8 mouse cellular contexts compared by ENCODE assay signal in the genomic region with DNA sequence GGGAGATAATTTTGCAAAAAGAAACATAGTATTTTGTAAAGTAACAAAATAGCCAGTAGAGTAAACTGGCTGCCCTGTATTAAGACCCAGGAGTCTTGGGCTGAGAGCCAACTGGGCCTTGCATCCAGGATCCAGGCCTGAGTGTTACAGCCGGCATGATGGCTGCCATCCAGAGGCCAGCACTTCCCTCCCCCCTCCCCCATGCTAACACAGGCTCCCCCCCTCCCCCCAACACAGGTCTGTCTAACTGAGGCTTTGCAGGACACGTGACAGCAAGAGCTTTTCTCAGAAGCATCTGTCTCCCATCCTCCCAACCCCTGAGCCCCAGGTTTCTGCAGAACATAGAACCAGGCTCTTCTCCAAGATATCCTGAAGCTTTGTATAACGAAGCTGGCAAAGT. TPM values are rescaled to one million over a fixed set of nuclear protein-coding genes. Genes with fewer than 3 reads are reported as not detected.
DNase-seq lines count a peak whose midpoint lies in the region; ATAC-seq and TF ChIP-seq lines count a peak whose summit lies in the region.

No protein-coding gene starts in this region.

- DNase-seq in A20 (ENCODE audit: low read depth, low spot score) (peak; percentile 64), MEL-GATA-1-ER (ENCODE audit: extremely low read depth, low read depth) (peak; percentile 16)
- peak; percentile 61 for DNase-seq in embryo, embryonic 11 days
- DNase-seq in kidney, postnatal 0 days (ENCODE audit: low spot score) = no peak
- peak; percentile 66 for DNase-seq in lung, postnatal 36 days

- H3K9ac ChIP-seq in heart, embryonic 13.5 days = peak overlapping the region; percentile 94
- peak overlapping the region; percentile 40; the same call in 1 of the 2 replicates for H3K9ac ChIP-seq in kidney, postnatal 0 days (ENCODE audit: low read depth, low read length)
- peak overlapping the region; percentile 88 for H3K9ac ChIP-seq in stomach, embryonic 16.5 days (ENCODE audit: low read length)

- no peak for ATAC-seq in heart, embryonic 13.5 days (ENCODE audit: extremely low read depth, insufficient number of reproducible peaks, low FRiP score, low TSS enrichment)
- ATAC-seq in kidney, postnatal 0 days (replicated peaks; ENCODE audit: low FRiP score, low read depth) = no peak
- ATAC-seq in stomach, embryonic 16.5 days (ENCODE audit: insufficient read depth, low FRiP score) = 0 out of 2 replicates have a peak, but pooled peaks have one; percentile 12
- ATAC-seq in megakaryocyte-erythroid progenitor cell, adult 5-6 weeks (replicated peaks; ENCODE audit: low FRiP score, low TSS enrichment, poor library complexity, severe bottlenecking) = no peak

- no peaks in the 10 kb centered on the region for H3K27me3 ChIP-seq in heart, embryonic 13.5 days (replicated peaks)
- no peaks in the 10 kb centered on the region for H3K27me3 ChIP-seq in kidney, postnatal 0 days (ENCODE audit: insufficient read depth, low read length)
- no peaks in the 10 kb centered on the region for H3K27me3 ChIP-seq in stomach, embryonic 16.5 days (ENCODE audit: control insufficient read depth, insufficient read depth, low read length)

- H3K4me3 ChIP-seq in heart, embryonic 13.5 days = peak overlapping the region; percentile 89
- peak overlapping the region; percentile 70 for H3K4me3 ChIP-seq in kidney, postnatal 0 days (replicated peaks; ENCODE audit: low read depth, low read length)
- H3K4me3 ChIP-seq in stomach, embryonic 16.5 days (replicated peaks; ENCODE audit: low read length) = peak overlapping the region; percentile 93

- TF ChIP-seq CTCF in kidney, postnatal 0 days (IDR thresholded peaks at IDR 0.05; ENCODE audit: low read depth) = no peak

- peaks cover 34% of the 10 kb centered on the region for H3K4me1 ChIP-seq in heart, embryonic 13.5 days
- 0 out of 2 replicates have a peak, but pooled peaks cover 3% of the 10 kb centered on the region for H3K4me1 ChIP-seq in kidney, postnatal 0 days (replicated peaks; ENCODE audit: insufficient read depth, low read length)
- H3K4me1 ChIP-seq in stomach, embryonic 16.5 days (ENCODE audit: control insufficient read depth, insufficient read depth, low read length) = peaks cover 15% of the 10 kb centered on the region

- peaks cover 43% of the 10 kb centered on the region for H3K36me3 ChIP-seq in heart, embryonic 13.5 days
- 0 out of 2 replicates have a peak, but pooled peaks cover 5% of the 10 kb centered on the region for H3K36me3 ChIP-seq in kidney, postnatal 0 days (ENCODE audit: insufficient read depth, low read length)
- 0 out of 2 replicates have a peak, but pooled peaks cover 6% of the 10 kb centered on the region for H3K36me3 ChIP-seq in stomach, embryonic 16.5 days (ENCODE audit: control insufficient read depth, insufficient read depth, low read length)

- peak overlapping the region; percentile 88 for H3K27ac ChIP-seq in heart, embryonic 13.5 days (replicated peaks)
- H3K27ac ChIP-seq in kidney, postnatal 0 days = peak overlapping the region; percentile 43
- H3K27ac ChIP-seq in stomach, embryonic 16.5 days (ENCODE audit: low read length) = peak overlapping the region; percentile 91

- peak overlapping the region; percentile 76 for H3K4me2 ChIP-seq in heart, embryonic 13.5 days
- H3K4me2 ChIP-seq in kidney, postnatal 0 days (ENCODE audit: low read length) = peak overlapping the region; percentile 64
- peak overlapping the region; percentile 70 for H3K4me2 ChIP-seq in stomach, embryonic 16.5 days (ENCODE audit: low read depth, low read length)

- 12% methylated on average over 3 of the region's 3 CpGs for whole genome bisulfite sequencing in heart, embryonic 13.5 days
- 12% methylated on average over 3 of the region's 3 CpGs for WGBS in kidney, postnatal 0 days
- WGBS in stomach, embryonic 16.5 days = 19% methylated on average over 3 of the region's 3 CpGs

- no peaks in the 10 kb centered on the region for H3K9me3 ChIP-seq in heart, embryonic 13.5 days
- H3K9me3 ChIP-seq in kidney, postnatal 0 days (replicated peaks; ENCODE audit: low read length) = no peaks in the 10 kb centered on the region
- no peaks in the 10 kb centered on the region for H3K9me3 ChIP-seq in stomach, embryonic 16.5 days (replicated peaks; ENCODE audit: control insufficient read depth, low read length)

RNA-seq across cellular contexts. Expression of gene Ndufv3, which starts 1.0 kb away (rescaled TPM):
- 523 and 604 TPM in 2 replicates for polyA plus RNA-seq in heart, embryonic 13.5 days (2015; fragmentation: Nextera tagmentation; extraction: Ambion mirVana)
- polyA plus RNA-seq in kidney, postnatal 0 days (2015; fragmentation: Nextera tagmentation; extraction: Ambion mirVana) = 353 and 364 TPM in 2 replicates
- polyA plus RNA-seq in stomach, embryonic 16.5 days (2015; fragmentation: Nextera tagmentation; extraction: Ambion mirVana) = 311 and 321 TPM in 2 replicates
- 142 and 209 TPM in 2 replicates for total RNA-seq in megakaryocyte-erythroid progenitor cell, adult 5-6 weeks (2014; fragmentation: Nextera tagmentation)
- total RNA-seq in megakaryocyte-erythroid progenitor cell, adult 5-6 weeks (2017) = 217 and 233 TPM in 2 replicates

RNA-seq across cellular contexts. Expression of gene Wdr4, which starts 1.1 kb away (rescaled TPM):
- 21.9 and 24.0 TPM in 2 replicates for polyA plus RNA-seq in heart, embryonic 13.5 days (2015; fragmentation: Nextera tagmentation; extraction: Ambion mirVana)
- 25.9 and 28.8 TPM in 2 replicates for polyA plus RNA-seq in kidney, postnatal 0 days (2015; fragmentation: Nextera tagmentation; extraction: Ambion mirVana)
- 33.8 and 42.3 TPM in 2 replicates for polyA plus RNA-seq in stomach, embryonic 16.5 days (2015; fragmentation: Nextera tagmentation; extraction: Ambion mirVana)
- 38.3 and 47.6 TPM in 2 replicates for total RNA-seq in megakaryocyte-erythroid progenitor cell, adult 5-6 weeks (2014; fragmentation: Nextera tagmentation)
- total RNA-seq in megakaryocyte-erythroid progenitor cell, adult 5-6 weeks (2017) = 18.1 and 62.9 TPM in 2 replicates

RNA-seq across cellular contexts. Expression of gene Pknox1, which starts 43.6 kb away (rescaled TPM):
- 14.7 and 15.0 TPM in 2 replicates for polyA plus RNA-seq in heart, embryonic 13.5 days (2015; fragmentation: Nextera tagmentation; extraction: Ambion mirVana)
- polyA plus RNA-seq in kidney, postnatal 0 days (2015; fragmentation: Nextera tagmentation; extraction: Ambion mirVana) = 21.5 and 24.6 TPM in 2 replicates
- polyA plus RNA-seq in stomach, embryonic 16.5 days (2015; fragmentation: Nextera tagmentation; extraction: Ambion mirVana) = 33.4 and 34.5 TPM in 2 replicates
- 18.5 and 35.2 TPM in 2 replicates for total RNA-seq in megakaryocyte-erythroid progenitor cell, adult 5-6 weeks (2014; fragmentation: Nextera tagmentation)
- 15.8 and 18.2 TPM in 2 replicates for total RNA-seq in megakaryocyte-erythroid progenitor cell, adult 5-6 weeks (2017)

Comparison
In these comparisons a context has a peak if more than half of its experiments do, and no peak if none do; other contexts are left out.
1. H3K9ac ChIP-seq: peak in every context shown above with its lines; median percentile 94 in heart, embryonic 13.5 days; 88 in stomach, embryonic 16.5 days; 40 in kidney, postnatal 0 days.